In genomic region chrX:164287077-164287476, GRCm38 (mm10) we compare ENCODE assay signal across 9 mouse cellular contexts. TPM values are rescaled to one million over a fixed set of nuclear protein-coding genes. Genes with fewer than 3 reads are reported as not detected.
DNase-seq lines count a peak whose midpoint lies in the region; TF ChIP-seq lines count a peak whose summit lies in the region.
"Had no signal": no experiment of that assay in that cellular context is flagged by ENCODE, and none has a peak within 500 bp of the region (broad histone marks: within the 10 kb centered on the region; RNA-seq: fewer than 3 reads in every experiment).

No protein-coding gene starts in this region.

- peak; percentile 57 for DNase-seq in embryo, embryonic 10 days (ENCODE audit: low spot score)
- DNase-seq in embryo, embryonic 9.5 days (ENCODE audit: extremely low spot score), result no peak
- no peak for DNase-seq in left cerebral cortex, adult 2 months (ENCODE audit: extremely low spot score in 1 of 2, low spot score in 2 of 2)
- DNase-seq in left cerebral cortex, postnatal 36 days (ENCODE audit: low spot score in 2 of 2), result no peak
- peak; percentile 35 for DNase-seq in ES-CJ7 (ENCODE audit: low read depth, low spot score)
- DNase-seq in induced T-regulatory cell, adult 2 months (ENCODE audit: low read depth), result peak; percentile 27
- peak; percentile 21 for DNase-seq in thymus, postnatal 4 days
- no peak for DNase-seq in urinary bladder, adult 18-20 months (ENCODE audit: low spot score in 2 of 2)

- no peak overlapping the region for H3K27ac ChIP-seq in left cerebral cortex, adult 2 months
- H3K27ac ChIP-seq: limb, embryonic 13.5 days had no signal

- H3K4me3 ChIP-seq in left cerebral cortex, adult 2 months, result no peak overlapping the region
- H3K4me3 ChIP-seq: limb, embryonic 13.5 days had no signal

- peak; percentile 62 for TF ChIP-seq CTCF in left cerebral cortex, adult 2 months (IDR thresholded peaks at IDR 0.05)

- intact Hi-C loops in left cerebral cortex, adult 2 months (cut with DNase I), result loop anchor here (1.0 kb wide), 1 partner anchor 103 kb away; no protein-coding TSS in a partner anchor
- intact Hi-C loops in left cerebral cortex, postnatal 36 days (cut with DNase I), result loop anchor here (2.0 kb wide), 1 partner anchor 102 kb away; no protein-coding TSS in a partner anchor

RNA-seq across cellular contexts. Expression of gene Pir, which starts 17.9 kb away (rescaled TPM):
- 1 to 10 TPM; 6.1 to 7.4 TPM for total RNA-seq in left cerebral cortex, adult 2 months (2021)
- 1 to 10 TPM; 6.7 to 7.8 TPM for total RNA-seq in left cerebral cortex, postnatal 36 days (2021)

RNA-seq across cellular contexts. Expression of gene Bmx, which starts 29.1 kb away (rescaled TPM):
- total RNA-seq in left cerebral cortex, adult 2 months (2021), result 1 to 10 TPM in 1 of 2 experiments, under 1 TPM in 1; 0.82 to 1.4 TPM
- under 1 TPM; 0.57 to 0.77 TPM for total RNA-seq in left cerebral cortex, postnatal 36 days (2021)

Comparison
In these comparisons a context has a peak if more than half of its experiments do, and no peak if none do; other contexts are left out.
1. DNase-seq: peak in embryo, embryonic 10 days (single experiment), ES-CJ7 (single experiment), induced T-regulatory cell, adult 2 months (single experiment) and thymus, postnatal 4 days (single experiment); none in embryo, embryonic 9.5 days (single experiment), left cerebral cortex, adult 2 months (0 of 2), left cerebral cortex, postnatal 36 days (0 of 2) and urinary bladder, adult 18-20 months (0 of 2).